Mouse (Mus musculus) CD4-positive helper T cell, adult 2 months (primary cell): ENCODE results near the gene Rnf213.

ENCODE experiments used
- DNase-seq: peaks from one replicate; pipeline ENCODE4 v3.0.0-alpha.2; 2012; ENCODE audit warnings: low read depth, missing footprints, low spot score

The Rnf213 gene

DNA sequence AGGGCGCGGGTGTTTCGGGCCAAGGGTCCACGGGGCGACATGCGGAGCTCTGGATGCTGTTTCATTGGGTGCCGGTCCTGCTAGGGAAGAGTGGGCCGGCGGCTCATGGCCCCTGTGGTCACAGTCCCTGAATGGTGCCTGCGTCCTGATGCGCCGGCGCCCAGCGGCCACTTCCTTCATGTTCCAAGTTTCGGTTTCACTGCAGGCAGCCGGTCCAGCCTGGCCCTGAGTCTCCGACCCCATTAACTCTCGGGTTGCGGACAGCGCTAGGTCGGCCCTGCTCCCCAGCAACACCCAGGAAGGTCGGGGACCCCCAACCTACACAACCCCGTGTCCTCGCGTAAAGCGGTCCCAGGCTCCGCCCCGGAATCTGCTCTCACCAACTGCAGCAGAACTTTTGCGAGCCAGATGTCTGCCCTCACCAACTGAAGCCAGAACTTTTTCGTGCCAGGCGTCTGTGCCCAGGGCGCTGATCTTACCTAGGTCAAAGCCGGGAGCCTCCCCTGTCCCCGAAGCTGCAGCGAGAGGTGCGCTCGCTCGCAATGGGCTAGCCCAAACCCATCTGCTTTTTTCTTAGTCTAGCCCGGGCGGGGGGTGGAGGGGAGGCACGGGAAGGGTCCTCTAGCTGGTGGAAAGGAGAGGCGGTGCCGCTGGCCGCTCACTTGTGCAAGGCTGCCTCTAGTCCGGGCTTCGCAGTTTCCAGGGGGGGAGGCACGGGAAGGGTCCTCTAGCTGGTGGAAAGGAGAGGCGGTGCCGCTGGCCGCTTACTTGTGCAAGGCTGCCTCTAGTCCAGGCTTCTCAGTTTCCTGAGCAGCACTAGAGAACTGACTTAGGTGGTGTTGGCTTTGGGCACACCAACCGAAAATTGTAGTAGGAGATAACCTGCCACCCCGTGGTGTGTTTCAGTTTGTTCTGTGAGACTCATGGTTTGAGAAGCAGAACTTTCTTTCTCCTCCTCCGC, 2.3 kb upstream of the Rnf213 start:
- peak; percentile 72 for DNase-seq

DNA sequence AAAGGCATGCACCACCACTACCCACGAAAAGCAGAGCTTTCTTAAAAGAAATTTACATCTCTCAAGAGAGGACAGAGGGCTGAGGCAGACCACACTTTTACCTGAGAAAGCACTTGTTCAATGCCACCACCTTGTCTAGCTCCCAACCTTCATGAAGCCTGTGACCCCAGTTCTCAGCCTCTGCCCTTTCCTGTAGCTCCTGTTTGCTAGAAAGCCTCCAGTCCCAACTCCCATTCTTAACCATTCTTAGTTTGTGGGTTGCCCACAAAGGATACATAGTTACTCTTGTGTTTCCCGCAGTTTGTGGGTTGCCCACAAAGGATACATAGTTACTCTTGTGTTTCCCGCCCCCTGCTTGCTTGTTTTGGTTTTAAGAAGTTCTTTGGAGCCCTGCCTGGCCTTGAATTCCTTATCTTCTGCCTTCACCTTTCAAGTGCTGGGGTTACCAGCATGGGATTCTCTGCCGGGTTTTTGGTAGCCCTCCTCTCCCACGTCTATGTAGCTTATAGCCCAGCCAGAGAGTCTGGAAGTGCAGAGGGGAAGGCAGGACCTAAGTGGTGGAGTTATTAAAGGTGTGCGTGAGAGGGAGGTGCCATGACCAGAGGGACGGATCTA, 1.4 kb upstream of the Rnf213 start:
- DNase-seq = peak; percentile 60

DNA sequence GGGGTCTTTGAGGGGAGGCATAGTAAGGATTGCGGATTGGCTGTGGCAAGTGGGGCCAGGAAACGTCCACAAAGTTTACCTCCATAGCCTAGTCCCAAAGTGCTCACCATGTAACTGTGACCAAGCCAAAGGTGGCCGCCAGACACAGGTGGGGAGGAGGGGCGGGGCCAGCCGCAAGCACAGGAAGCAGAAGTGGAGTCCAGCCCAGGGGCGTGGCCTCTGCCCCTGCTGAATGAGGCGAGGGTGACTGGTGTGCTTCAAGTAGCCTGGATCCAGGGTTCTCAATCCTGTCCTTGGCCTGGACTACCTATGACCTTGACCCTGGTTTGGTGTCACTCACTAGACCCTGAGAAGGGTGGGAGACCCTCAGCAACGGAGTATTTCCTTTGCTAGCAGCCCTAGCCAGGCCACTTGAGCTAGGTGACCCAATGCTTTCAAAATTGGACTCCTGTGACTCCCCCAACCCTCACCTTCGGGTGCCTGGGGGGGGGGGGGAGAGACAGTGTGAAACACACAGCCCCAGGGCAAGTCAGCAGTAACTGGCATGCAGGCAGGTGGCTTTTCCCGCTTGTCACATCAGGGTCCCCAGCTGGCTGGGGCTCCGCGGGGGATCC, 792 bp upstream of the Rnf213 start:
- DNase-seq = peak; percentile 82

DNA sequence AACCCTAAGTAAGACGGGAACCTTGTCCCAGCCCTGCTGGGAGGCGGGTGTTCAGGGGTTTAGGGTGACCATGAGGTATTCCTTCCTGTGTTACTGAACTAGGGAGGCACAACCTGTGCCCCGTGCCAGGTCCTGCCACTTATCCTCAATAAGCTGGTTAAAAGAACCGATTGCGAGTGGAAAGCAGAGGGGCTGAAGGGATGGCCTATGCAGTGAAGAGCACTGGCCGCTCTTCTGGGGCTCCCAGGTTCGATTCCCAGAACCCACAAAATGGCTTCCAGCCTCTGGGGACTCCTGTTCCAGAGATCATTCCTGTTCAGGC, 544 bp downstream of the Rnf213 start:
- no peak for DNase-seq

DNA sequence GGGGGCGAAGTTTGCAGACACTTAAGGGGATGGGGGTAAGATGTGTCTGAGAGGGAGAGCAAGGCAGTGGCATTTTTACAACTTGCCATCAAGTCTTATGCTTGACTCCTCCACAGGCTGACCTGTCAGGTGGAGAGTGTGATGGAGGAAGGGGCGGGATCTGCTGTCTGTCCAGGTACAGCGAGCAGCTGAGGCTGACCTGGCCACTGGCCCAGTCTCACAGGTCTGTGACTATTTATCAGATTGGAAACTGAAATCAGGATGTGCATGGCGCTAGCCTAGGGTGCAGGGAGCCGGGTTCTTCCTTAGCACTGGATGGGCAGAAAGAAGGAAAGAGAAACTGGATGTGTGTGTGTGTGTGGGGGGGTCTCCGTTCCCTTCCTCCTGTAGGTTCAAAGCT, 1.3 kb downstream of the Rnf213 start:
- DNase-seq = no peak

DNA sequence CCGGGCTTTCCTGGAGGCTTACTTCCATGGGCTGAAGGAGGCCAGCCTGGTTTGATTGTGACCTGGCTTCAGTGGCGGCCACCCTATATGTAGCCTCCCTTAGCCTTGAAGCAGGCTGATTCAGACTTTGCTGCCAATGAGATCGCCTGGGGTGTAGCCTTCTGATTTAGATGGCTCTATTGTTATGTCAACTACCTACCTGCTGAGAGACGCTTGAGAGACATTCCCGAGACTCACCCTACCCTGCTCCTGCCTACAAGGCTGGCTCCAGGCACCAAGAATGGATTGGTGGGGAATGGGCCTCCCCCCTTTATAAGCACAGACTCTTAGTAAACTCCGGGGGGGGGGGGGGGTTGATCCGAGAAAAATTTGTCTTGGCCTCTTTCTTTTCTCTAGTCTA, 2.5 kb downstream of the Rnf213 start:
- no peak for DNase-seq

DNA sequence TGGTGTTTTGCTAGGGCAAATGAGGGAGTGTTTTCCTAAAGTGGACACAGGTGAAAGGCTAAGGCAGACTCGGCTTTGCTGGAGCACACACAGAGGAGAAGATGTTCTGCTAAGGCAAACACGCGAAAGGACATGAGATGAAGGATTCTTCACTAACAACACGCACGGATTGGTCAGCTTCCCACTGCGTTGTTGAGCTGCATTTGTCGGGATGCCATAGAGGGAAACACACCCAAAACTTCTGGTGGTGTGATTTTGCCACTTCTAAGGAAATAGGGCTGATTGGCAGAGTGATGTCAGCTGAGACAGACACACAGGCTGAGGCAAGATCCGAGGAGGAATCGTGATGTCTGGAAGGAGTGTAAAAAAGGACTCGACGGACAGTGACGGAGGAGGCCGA, 3.0 kb downstream of the Rnf213 start:
- no peak for DNase-seq

DNA sequence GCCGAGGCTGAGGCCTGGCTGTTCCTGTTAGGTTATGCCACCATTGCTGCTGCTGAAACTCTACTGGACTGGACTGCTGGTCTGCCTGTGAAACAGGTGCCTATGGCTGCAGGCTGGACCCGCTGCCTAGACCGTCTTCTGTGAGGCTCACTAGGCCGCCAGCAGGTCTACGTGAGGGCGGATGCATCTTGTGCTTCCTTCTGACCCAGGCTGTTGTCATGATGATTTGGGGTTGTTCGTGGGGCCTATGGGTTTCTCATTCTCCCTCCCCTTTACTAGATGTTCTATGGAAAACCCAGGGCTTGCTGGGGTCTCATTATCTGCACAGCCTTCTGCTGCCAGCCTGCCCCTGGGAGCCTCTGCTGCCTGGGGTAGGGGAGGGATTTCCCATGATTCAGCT, 3.6 kb downstream of the Rnf213 start:
- DNase-seq = no peak

DNA sequence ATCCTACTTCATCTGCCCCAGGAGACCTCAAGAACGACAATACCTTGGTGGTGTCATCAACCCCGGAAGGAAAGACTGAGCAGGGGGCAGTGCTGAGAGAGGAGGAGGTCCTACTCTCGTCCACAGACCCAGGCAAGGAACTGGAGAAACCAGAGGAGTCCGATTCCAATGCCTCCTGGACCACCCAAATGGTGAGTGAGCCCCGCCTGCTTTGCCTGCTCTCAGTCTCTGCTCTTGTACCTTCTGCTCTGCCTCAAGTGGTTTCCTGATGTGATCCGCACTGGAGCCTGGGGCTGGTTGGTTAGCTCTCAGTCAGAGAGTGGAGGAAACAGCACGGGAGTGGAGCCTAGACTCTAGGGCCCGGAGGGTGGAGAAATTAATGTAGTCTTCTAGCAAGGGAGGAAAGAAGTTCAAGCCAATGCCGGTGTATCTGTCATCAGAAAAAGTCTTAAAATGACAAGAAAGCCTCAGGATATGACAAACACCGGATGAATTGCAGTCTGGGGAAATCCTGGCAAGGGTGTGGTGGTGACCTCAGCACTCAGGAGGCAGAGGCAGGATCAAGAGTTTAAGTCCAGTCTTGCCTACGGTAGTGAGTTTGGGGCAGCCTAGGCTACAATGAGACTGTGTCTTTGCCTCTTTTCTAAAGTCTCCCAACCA, 9.7 kb downstream of the Rnf213 start:
- DNase-seq = no peak

DNA sequence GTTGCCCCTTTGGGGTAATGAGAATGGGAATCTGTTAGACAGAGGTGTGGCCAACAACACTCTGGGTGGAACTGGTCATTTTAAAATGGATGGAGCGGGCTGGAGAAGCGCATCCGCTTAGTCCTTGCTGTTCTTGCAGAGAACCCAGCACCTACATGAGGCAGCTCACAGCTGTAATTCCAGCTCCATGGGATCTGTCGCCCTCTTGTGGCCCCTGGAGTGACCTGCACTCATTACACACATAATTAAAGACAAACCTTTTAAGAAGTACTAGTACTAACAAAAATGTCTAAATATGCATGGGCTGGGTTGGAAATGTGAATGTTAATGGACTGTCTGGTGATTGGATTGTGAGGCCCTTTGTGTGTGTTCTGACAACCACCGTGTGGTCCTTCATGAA, 11.7 kb downstream of the Rnf213 start:
- peak; percentile 73 for DNase-seq

DNA sequence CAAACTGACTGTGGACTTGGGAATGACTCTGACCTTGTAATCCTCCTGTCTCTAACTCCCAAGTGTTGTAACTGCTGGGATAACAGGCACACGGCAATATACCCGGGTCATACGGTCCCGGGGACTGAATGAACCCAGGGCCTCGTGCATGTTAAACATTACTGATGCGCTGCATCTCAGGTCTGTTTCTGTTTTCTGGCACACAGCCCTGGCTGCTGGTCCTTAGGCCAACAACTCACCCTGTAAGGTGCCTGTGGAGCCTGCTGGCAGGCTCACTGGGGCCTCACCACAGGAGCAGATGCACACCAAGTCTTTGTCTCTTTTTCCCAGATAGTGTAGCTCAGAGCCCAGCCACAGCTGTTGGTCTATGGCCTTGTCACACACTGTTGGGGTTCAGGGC, 14.5 kb downstream of the Rnf213 start:
- DNase-seq = no peak

DNA sequence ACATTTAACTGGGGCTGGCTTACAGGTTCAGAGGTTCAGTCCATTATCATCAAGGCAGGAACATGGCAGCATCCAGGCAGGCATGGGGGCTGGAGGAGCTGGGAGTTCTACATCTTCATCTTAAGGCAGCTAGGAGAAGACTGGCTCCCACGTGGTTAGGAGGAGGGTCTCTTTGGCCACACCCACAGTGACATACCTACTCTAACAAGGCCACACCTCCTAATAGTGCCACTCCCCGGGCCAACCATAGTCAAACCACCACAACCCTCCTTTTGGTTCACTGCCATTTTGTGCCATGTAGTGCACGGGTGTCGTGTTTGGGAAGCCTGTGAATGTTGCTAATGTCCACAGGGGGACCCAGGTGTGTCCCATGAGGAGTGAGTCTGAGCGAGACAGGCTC, 15.1 kb downstream of the Rnf213 start:
- no peak for DNase-seq

DNA sequence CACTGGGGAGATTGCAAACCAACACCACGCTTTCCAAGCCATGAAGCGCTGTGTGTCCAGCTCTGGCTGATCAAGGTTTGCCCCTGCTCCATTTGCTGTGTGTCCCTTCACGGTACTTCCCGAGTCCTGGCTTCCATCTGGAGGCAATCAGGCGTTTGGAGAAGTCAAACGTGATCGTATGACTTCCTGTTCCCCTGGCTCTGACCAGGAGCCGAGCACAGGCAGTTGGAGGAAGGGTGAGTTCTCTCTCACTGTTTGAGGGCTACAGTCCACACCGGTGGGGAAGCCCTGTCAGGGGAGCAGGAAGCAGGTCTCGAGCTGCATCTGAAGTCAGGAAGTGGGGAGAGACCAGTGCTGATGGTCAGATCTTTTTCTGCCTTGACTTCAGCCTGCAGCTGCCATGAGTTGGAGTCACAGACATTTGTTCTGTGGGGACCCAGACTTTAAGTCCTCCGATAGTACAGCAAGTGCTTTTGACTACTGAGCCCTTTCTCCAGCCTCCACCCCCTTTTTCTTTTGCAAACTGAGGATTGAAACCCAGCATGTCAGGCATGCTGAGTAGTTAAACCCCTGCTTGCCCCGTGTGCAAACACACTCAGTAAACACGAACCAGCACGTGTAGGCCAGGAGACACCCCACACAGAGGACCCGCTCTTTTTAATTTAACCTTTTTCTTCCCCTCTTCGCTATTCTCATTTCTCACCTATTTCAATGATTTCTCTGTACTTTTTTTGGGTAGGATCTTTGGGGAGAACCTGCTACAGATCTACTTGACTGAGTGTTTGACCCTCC, 26.6 kb downstream of the Rnf213 start:
- no peak for DNase-seq

DNA sequence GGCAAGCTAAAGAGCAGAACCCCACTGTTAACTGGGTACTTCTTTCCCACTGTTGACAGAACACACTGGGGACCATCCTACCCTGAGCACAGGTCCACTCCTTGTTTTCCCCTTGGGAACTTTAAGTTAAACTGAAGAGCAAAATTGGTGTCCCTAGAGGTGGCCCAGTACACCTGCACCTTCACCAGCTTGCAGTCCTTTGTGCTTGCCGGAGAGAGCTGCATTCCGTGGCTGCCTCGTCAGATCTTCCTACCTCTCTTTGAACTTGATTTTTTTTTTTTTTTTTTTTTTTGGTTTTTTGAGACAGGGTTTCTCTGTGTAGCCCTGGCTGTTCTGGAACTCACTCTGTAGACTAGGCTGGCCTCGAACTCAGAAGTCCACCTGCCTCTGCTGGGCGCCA, 27.5 kb downstream of the Rnf213 start:
- DNase-seq = no peak

DNA sequence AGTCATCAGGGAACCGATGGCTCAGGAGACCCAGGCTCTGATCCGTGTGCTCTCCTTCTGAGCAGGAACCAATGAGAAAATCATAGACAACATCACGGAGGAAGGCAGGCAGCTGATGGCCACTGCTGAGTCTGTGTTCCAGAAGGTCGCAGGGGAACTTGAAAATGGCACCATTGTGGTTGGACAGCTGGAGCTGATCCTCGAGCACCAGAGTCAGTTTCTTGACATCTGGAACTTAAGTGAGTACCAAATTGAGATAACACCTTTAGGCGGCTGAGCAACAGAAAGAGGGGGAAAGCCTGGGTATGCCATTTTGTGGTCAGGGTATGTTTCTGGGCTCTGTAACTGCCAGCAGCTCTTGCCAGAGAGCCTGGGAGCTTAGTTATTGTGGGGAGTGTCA, 34.5 kb downstream of the Rnf213 start:
- DNase-seq = no peak

DNA sequence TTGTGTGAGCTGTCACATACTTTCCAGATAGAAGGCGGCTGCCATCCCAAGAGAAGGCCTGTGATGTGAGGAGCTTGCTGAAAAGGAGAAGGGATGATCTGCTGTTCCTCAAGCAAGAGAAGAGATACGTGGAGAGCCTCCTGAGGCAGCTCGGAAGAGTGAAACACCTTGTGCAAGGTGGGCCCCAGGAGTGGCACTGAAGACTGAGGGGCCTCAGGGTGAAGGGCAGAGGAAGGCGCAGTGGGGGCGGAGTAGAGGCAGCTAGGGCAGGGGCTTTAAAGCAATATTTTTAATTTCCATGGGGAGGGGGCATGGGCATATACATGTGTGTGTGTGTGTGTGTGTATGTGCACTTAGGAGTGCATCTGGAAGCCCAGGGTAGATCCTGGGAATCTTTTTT, 35.1 kb downstream of the Rnf213 start:
- DNase-seq = no peak

DNA sequence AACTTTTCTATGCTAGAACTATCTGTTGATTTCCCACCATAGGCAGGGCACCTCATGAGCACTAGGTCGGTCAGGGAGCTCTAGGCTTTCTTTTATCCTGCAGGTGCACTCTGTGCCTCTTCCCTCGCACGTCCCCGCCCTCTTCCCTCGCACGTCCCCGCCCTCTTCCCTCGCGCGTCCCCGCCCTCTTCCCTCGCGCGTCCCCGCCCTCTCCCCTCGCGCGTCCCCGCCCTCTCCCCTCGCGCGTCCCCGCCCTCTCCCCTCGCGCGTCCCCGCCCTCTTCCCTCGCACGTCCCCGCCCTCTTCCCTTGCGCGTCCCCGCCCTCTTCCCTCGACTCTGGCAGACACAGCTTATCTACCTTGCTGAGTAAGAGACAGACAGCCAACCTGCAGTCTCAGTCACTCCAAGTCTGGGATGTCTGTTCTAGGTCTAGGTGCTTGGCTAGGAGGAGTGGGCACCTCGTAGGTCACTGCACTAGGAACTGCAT, 35.8 kb downstream of the Rnf213 start:
- DNase-seq = peak; percentile 89

DNA sequence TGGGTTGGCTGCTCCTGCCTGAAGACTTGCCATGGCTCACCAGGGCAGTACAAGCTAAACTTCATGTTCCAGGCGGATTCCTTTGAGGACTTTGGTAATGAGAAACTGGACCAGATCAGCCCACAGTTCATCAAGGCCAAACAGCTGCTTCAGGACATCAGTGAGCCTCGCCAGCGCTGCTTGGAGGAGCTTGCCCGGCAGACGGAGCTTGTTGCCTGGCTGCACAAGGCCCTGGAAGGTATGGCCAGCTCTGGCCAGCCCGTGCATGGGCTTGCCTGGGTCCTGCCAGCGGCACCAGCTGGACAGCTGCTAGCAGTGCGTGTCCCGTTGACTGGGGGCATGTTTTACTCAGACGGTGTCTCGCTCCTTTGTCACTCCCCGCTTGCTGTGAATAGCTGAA, 38.6 kb downstream of the Rnf213 start:
- DNase-seq = no peak

DNA sequence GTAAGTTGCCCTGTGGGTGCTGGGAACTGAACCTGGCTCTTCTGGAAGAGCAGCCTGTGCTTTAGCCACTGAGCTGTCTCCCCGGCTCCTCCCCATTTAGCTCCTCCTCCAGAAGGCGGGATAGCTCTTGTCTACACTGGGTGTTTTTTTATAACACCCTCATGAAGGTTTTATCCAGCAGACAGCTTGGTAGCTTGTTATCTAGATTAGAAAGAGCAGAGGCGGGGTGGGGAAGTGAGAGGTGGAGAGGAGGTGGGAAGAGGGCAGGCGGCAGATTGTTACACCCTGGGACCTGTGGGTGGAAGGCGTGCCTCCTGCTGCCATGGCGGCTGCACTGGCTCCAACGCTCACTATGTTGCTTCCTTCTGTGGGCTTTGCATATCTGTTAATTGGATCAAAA, 39.8 kb downstream of the Rnf213 start:
- DNase-seq = no peak

DNA sequence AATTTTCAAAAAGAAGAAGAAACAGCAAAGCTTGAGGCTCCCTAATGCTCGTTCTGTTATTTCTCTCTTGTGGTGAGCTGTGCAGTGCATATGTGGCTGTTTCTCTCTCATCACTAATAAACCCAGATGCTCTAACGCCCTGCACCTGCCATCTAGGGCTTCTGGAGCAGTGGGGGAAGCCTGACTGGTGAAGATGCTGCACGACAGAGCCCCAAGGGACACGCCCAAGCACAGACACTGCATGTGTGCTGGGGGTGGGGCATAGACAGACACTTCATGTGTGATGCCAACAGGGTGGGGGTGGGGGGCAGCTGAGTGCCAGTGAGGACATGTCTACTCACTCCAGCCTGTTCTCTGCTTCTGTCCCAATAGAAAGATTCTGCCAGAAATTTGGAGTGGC, 41.4 kb downstream of the Rnf213 start:
- DNase-seq = no peak
